ENCODE assay signal across 9 mouse cellular contexts in the genomic region with DNA sequence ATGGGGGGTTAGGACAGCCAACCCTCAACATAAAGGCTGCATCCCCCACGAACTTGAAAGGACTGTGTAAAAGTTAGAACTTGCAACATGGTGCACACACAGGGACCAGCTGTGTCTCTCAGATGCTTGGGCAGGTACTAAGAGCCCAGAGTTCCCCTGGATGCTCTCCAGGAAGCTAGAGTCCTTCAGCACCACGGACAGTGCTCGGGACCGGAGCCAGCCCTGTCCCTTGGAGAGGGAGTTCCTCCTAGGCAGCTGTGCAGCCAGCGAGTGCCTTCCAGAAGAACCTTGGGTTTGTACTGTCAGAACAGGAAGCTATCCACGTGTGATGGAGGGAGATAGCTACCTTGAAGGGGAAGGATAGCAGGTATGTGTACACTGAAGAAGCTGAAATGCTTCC.
DNase-seq lines count a peak whose midpoint lies in the region; TF ChIP-seq lines count a peak whose summit lies in the region.
"Had no signal": no experiment of that assay in that cellular context is flagged by ENCODE, and none has a peak within 500 bp of the region (broad histone marks: within the 10 kb centered on the region; RNA-seq: fewer than 3 reads in every experiment).

No protein-coding gene starts in this region.

- H3K27ac ChIP-seq in MEL (ENCODE audit: control insufficient read depth, low read depth, low read length), result no peak overlapping the region
- no peak overlapping the region for H3K27ac ChIP-seq in heart, embryonic 10.5 days
- H3K27ac ChIP-seq: embryonic facial prominence, embryonic 15.5 days; midbrain, embryonic 12.5 days had no signal

- TF ChIP-seq EP300 in MEL (IDR thresholded peaks at IDR 0.05; ENCODE audit: low read depth in 1 of 2, low read length in 2 of 2), result no peak

- no peak overlapping the region for H3K4me3 ChIP-seq in MEL (ENCODE audit: control insufficient read depth in 1 of 2, insufficient read depth in 1 of 2, low read depth in 2 of 2, low read length in 2 of 2)
- no peak overlapping the region for H3K4me3 ChIP-seq in heart, embryonic 10.5 days
- H3K4me3 ChIP-seq: embryonic facial prominence, embryonic 15.5 days; midbrain, embryonic 12.5 days had no signal

- H3K27me3 ChIP-seq in MEL (ENCODE audit: control insufficient read depth in 1 of 2, insufficient read depth in 2 of 2, low read length in 2 of 2), result no peaks in the 10 kb centered on the region
- 0 out of 2 replicates have a peak, but pooled peaks cover 5% of the 10 kb centered on the region for H3K27me3 ChIP-seq in heart, embryonic 10.5 days (ENCODE audit: insufficient read depth, poor library complexity, severe bottlenecking)
- H3K27me3 ChIP-seq: embryonic facial prominence, embryonic 15.5 days; midbrain, embryonic 12.5 days had no signal

- WGBS in heart, embryonic 10.5 days, result 6% methylated on average over 6 of the region's 6 CpGs
- WGBS in large intestine, adult 2 months, result 7% methylated on average over 6 of the region's 6 CpGs

- no peaks in the 10 kb centered on the region for H3K4me1 ChIP-seq in MEL (ENCODE audit: control insufficient read depth in 1 of 2, insufficient read depth in 2 of 2, low read length in 2 of 2)
- H3K4me1 ChIP-seq in heart, embryonic 10.5 days, result no peaks in the 10 kb centered on the region
- H3K4me1 ChIP-seq: embryonic facial prominence, embryonic 15.5 days; midbrain, embryonic 12.5 days had no signal

- H3K36me3 ChIP-seq in MEL (ENCODE audit: control insufficient read depth in 1 of 2, insufficient read depth in 2 of 2, low read length in 2 of 2), result no peaks in the 10 kb centered on the region
- H3K36me3 ChIP-seq in heart, embryonic 10.5 days, result no peaks in the 10 kb centered on the region
- H3K36me3 ChIP-seq: embryonic facial prominence, embryonic 15.5 days had no signal

- no peak overlapping the region for H3K9ac ChIP-seq in MEL (ENCODE audit: control insufficient read depth, low read depth, low read length, poor library complexity, severe bottlenecking)
- H3K9ac ChIP-seq: embryonic facial prominence, embryonic 15.5 days; midbrain, embryonic 12.5 days had no signal

- TF ChIP-seq CTCF in MEL (IDR thresholded peaks at IDR 0.05 in 2 of 3, conservative IDR thresholded peaks at IDR 0.05 in 1 of 3; ENCODE audit: control insufficient read depth in 1 of 3, insufficient read depth in 1 of 3, low read depth in 2 of 3, low read length in 3 of 3, poor library complexity in 1 of 3, severe bottlenecking in 1 of 3), result no peak

- no peaks in the 10 kb centered on the region for H3K79me2 ChIP-seq in MEL (ENCODE audit: control insufficient read depth, insufficient read depth, low read length, poor library complexity)

- peak; percentile 40 for DNase-seq in MEL (ENCODE audit: low read depth, low spot score)
- peak; percentile 43 to 85 for DNase-seq in adrenal gland, adult (ENCODE audit: inconsistent age in 2 of 2, low spot score in 1 of 2)
- peak; percentile 82 for DNase-seq in heart, embryonic 10.5 days (ENCODE audit: low spot score)
- peak; percentile 1 for DNase-seq in large intestine, adult 2 months (ENCODE audit: low read depth, low spot score)
- DNase-seq in ovary, postnatal 36 days (ENCODE audit: low spot score), result peak; percentile 60
- no peak for DNase-seq in right cerebral cortex, adult 18-20 months
- DNase-seq in cerebellum, postnatal 36 days, result no peak

- no peaks in the 10 kb centered on the region; the same call in 1 of the 2 replicates for H3K9me3 ChIP-seq in MEL (replicated peaks; ENCODE audit: insufficient read depth, low read length)
- H3K9me3 ChIP-seq in heart, embryonic 10.5 days, result no peaks in the 10 kb centered on the region
- H3K9me3 ChIP-seq: embryonic facial prominence, embryonic 15.5 days; midbrain, embryonic 12.5 days had no signal

- no peak for TF ChIP-seq POLR2A in MEL (IDR thresholded peaks at IDR 0.05; ENCODE audit: control insufficient read depth in 1 of 2, insufficient read depth in 1 of 2, low read depth in 1 of 2, low read length in 2 of 2, poor library complexity in 1 of 2)

- TF ChIP-seq RAD21 in MEL (IDR thresholded peaks at IDR 0.05; ENCODE audit: low read depth, low read length), result no peak

TF ChIP-seq in MEL, 35 proteins besides CTCF, POLR2A, EP300 and RAD21:
- no peak for TF ChIP-seq E2F4 (IDR thresholded peaks at IDR 0.05; ENCODE audit: borderline replicate concordance, low read depth, low read length)
- TF ChIP-seq MXI1 (IDR thresholded peaks at IDR 0.05; ENCODE audit: low read depth, low read length), result no peak
- TF ChIP-seq UBTF (IDR thresholded peaks at IDR 0.05; ENCODE audit: borderline replicate concordance, insufficient read depth, low read depth, low read length), result no peak
- TF ChIP-seq MAX (IDR thresholded peaks at IDR 0.05; ENCODE audit: low read length), result no peak
- no peak for TF ChIP-seq MYC (IDR thresholded peaks at IDR 0.05; ENCODE audit: low read depth, low read length)
- TF ChIP-seq RCOR1 (IDR thresholded peaks at IDR 0.05; ENCODE audit: low read depth, low read length), result no peak
- TF ChIP-seq HCFC1 (IDR thresholded peaks at IDR 0.05; ENCODE audit: low read depth, low read length), result no peak
- no peak for TF ChIP-seq TCF12 (IDR thresholded peaks at IDR 0.05; ENCODE audit: low read depth, low read length)
- TF ChIP-seq NRF1 (IDR thresholded peaks at IDR 0.05; ENCODE audit: insufficient read depth, low read depth, low read length, poor library complexity, severe bottlenecking), result no peak
- no peak for TF ChIP-seq CHD1 (IDR thresholded peaks at IDR 0.05; ENCODE audit: low read depth, low read length)
- no peak for TF ChIP-seq MEF2A (IDR thresholded peaks at IDR 0.05; ENCODE audit: extremely low read depth, insufficient replicate concordance, low read depth, low read length, poor library complexity, severe bottlenecking)
- TF ChIP-seq POLR2AphosphoS5 (IDR thresholded peaks at IDR 0.05; ENCODE audit: borderline replicate concordance, low read depth, low read length), result no peak
- TF ChIP-seq SMC3 (IDR thresholded peaks at IDR 0.05; ENCODE audit: low read depth, low read length), result no peak
- TF ChIP-seq USF2 (IDR thresholded peaks at IDR 0.05; ENCODE audit: borderline replicate concordance in 1 of 2, insufficient read depth in 1 of 2, low read depth in 1 of 2, low read length in 2 of 2), result no peak
- TF ChIP-seq ZC3H11A (IDR thresholded peaks at IDR 0.05; ENCODE audit: low read depth, low read length), result no peak
TF ChIP-seq in MEL: peak in this region for 0.

Comparison
In these comparisons a context has a peak if more than half of its experiments do, and no peak if none do; other contexts are left out.
1. DNase-seq: peak in MEL (single experiment), adrenal gland, adult (2 of 2), heart, embryonic 10.5 days (single experiment), large intestine, adult 2 months (single experiment) and ovary, postnatal 36 days (single experiment); none in right cerebral cortex, adult 18-20 months (single experiment) and cerebellum, postnatal 36 days (0 of 2).